Mouse (Mus musculus): ENCODE data around the gene Olfr1368.

- no peak for TF ChIP-seq CTCF (IDR thresholded peaks at IDR 0.05; ENCODE audit: extremely low read depth, insufficient read length, insufficient replicate concordance, low read depth, low read length)
- TF ChIP-seq POLR2A (IDR thresholded peaks at IDR 0.05; ENCODE audit: low read depth, low read length) = no peak
Measured at GRCm38 (mm10) chr13:21142421-21142820, 3.2 kb downstream of the Olfr1368 start.

All from small intestine, adult 2 months (tissue).